In the genomic region with DNA sequence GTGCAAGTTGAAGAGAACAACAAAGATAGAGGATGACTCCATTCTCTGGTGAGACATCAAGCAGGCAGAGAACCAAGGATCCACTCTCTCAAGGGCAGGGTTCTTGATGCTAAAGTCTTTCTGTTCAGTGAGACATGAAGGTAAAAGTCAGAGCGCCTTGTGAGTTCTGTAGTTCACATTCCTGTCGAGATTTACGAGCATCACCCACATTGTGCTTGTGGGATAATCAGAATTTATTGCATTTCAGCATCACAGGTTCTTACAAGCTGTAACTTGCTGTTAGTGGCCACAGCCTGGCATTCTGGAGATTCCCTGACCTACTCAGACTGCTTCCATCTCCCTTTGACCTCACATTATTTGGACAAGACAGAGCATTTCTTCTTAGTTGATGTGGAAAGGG, we compare ENCODE assay signal across 31 mouse cellular contexts.
DNase-seq lines count a peak whose midpoint lies in the region; ATAC-seq lines count a peak whose summit lies in the region.
"Had no signal": no experiment of that assay in that cellular context is flagged by ENCODE, and none has a peak within 500 bp of the region (broad histone marks: within the 10 kb centered on the region; RNA-seq: fewer than 3 reads in every experiment).

No protein-coding gene starts in this region.

- DNase-seq in limb, embryonic 11.5 days (ENCODE audit: low spot score), result peak; percentile 25
- no peak for DNase-seq in limb, embryonic 10.5 days (ENCODE audit: low spot score)
- peak; percentile 62 for DNase-seq in Muller cell, postnatal 12 days (ENCODE audit: inconsistent ontology term)
- peak; percentile 35 for DNase-seq in embryo, embryonic 11 days
- peak; percentile 67 for DNase-seq in hindlimb bud, embryonic 11.5 days (ENCODE audit: extremely low spot score, low read depth, low spot score)
- DNase-seq in cerebellum, adult 8-10 months, result no peak
- DNase-seq in frontal cortex, adult 2 months (ENCODE audit: extremely low spot score in 1 of 2, low spot score in 1 of 2), result no peak
- DNase-seq: adrenal gland, postnatal 10 days; cerebellum, adult 18-20 months; cerebellum, postnatal 36 days; gastrocnemius, postnatal 10 days; heart, postnatal 14 days; kidney, adult 18-20 months; liver, embryonic 13.5 days; lung, adult 2 months; lung, postnatal 14 days; right cerebral cortex, adult 18-20 months; thymus, postnatal 36 days had no signal

- H3K4me2 ChIP-seq in limb, embryonic 11.5 days (ENCODE audit: low read depth, severe bottlenecking), result no peak overlapping the region
- H3K4me2 ChIP-seq: embryonic facial prominence, embryonic 12.5 days; forebrain, embryonic 12.5 days; heart, embryonic 13.5 days; hindbrain, embryonic 13.5 days; limb, embryonic 13.5 days; liver, embryonic 13.5 days; midbrain, embryonic 13.5 days; neural tube, embryonic 12.5 days; stomach, embryonic 15.5 days had no signal

- H3K9ac ChIP-seq in limb, embryonic 11.5 days (ENCODE audit: low read length), result no peak overlapping the region
- H3K9ac ChIP-seq: embryonic facial prominence, embryonic 12.5 days; forebrain, embryonic 12.5 days; heart, embryonic 13.5 days; hindbrain, embryonic 13.5 days; limb, embryonic 13.5 days; liver, embryonic 13.5 days; midbrain, embryonic 13.5 days; neural tube, embryonic 12.5 days; stomach, embryonic 15.5 days had no signal

- H3K4me1 ChIP-seq in limb, embryonic 11.5 days (ENCODE audit: control insufficient read depth, insufficient read depth, low read length), result peaks cover 3% of the 10 kb centered on the region; the same call in 1 of the 2 replicates
- peaks cover 7% of the 10 kb centered on the region for H3K4me1 ChIP-seq in limb, embryonic 10.5 days
- H3K4me1 ChIP-seq: embryonic facial prominence, embryonic 12.5 days; forebrain, embryonic 12.5 days; hindbrain, embryonic 13.5 days; liver, embryonic 13.5 days; midbrain, embryonic 13.5 days; neural tube, embryonic 12.5 days; stomach, embryonic 15.5 days had no signal

- H3K4me3 ChIP-seq in limb, embryonic 11.5 days (ENCODE audit: low read depth, low read length), result no peak overlapping the region
- H3K4me3 ChIP-seq in limb, embryonic 10.5 days, result no peak overlapping the region
- H3K4me3 ChIP-seq: embryonic facial prominence, embryonic 12.5 days; forebrain, embryonic 12.5 days; heart, adult 2 months; heart, embryonic 13.5 days; hindbrain, embryonic 13.5 days; limb, embryonic 13.5 days; liver, embryonic 13.5 days; midbrain, embryonic 13.5 days; neural tube, embryonic 12.5 days; stomach, embryonic 15.5 days had no signal

- no peaks in the 10 kb centered on the region for H3K36me3 ChIP-seq in limb, embryonic 11.5 days (ENCODE audit: control insufficient read depth, insufficient read depth, low read length)
- no peaks in the 10 kb centered on the region for H3K36me3 ChIP-seq in limb, embryonic 10.5 days
- H3K36me3 ChIP-seq: embryonic facial prominence, embryonic 12.5 days; forebrain, embryonic 12.5 days; heart, embryonic 13.5 days; hindbrain, embryonic 13.5 days; limb, embryonic 13.5 days; liver, embryonic 13.5 days; midbrain, embryonic 13.5 days; neural tube, embryonic 12.5 days; stomach, embryonic 15.5 days had no signal

- H3K27me3 ChIP-seq in limb, embryonic 11.5 days (ENCODE audit: control insufficient read depth, insufficient read depth, low read length), result no peaks in the 10 kb centered on the region
- no peaks in the 10 kb centered on the region for H3K27me3 ChIP-seq in limb, embryonic 10.5 days (ENCODE audit: low read depth, poor library complexity, severe bottlenecking)
- H3K27me3 ChIP-seq: embryonic facial prominence, embryonic 12.5 days; forebrain, embryonic 12.5 days; heart, embryonic 13.5 days; hindbrain, embryonic 13.5 days; limb, embryonic 13.5 days; liver, embryonic 13.5 days; midbrain, embryonic 13.5 days; neural tube, embryonic 12.5 days; stomach, embryonic 15.5 days had no signal

- 33% methylated on average over 3 of the region's 3 CpGs for WGBS in limb, embryonic 11.5 days
- WGBS in limb, embryonic 10.5 days, result 54% methylated on average over 3 of the region's 3 CpGs

- H3K27ac ChIP-seq in limb, embryonic 11.5 days (replicated peaks; ENCODE audit: low read depth, low read length), result no peak overlapping the region
- no peak overlapping the region for H3K27ac ChIP-seq in limb, embryonic 10.5 days
- H3K27ac ChIP-seq: embryonic facial prominence, embryonic 12.5 days; forebrain, embryonic 12.5 days; heart, adult 2 months; heart, embryonic 13.5 days; hindbrain, embryonic 13.5 days; kidney, postnatal 0 days; limb, embryonic 13.5 days; liver, embryonic 13.5 days; midbrain, embryonic 13.5 days; neural tube, embryonic 12.5 days; stomach, embryonic 15.5 days had no signal

- ATAC-seq in limb, embryonic 11.5 days (ENCODE audit: insufficient number of reproducible peaks, low FRiP score, low TSS enrichment, low read depth), result no peak
- ATAC-seq in megakaryocyte progenitor cell, adult 5-6 weeks (replicated peaks; ENCODE audit: poor library complexity), result no peak
- ATAC-seq: activated CD4-positive, CD25-positive, alpha-beta regulatory T cell, adult 4 months; inflammation-experienced regulatory T-cells, adult 6 months; midbrain, embryonic 13.5 days had no signal

- no peaks in the 10 kb centered on the region for H3K9me3 ChIP-seq in limb, embryonic 11.5 days (ENCODE audit: control insufficient read depth, low read length)
- no peaks in the 10 kb centered on the region for H3K9me3 ChIP-seq in limb, embryonic 10.5 days (replicated peaks)
- H3K9me3 ChIP-seq: embryonic facial prominence, embryonic 12.5 days; forebrain, embryonic 12.5 days; heart, embryonic 13.5 days; hindbrain, embryonic 13.5 days; limb, embryonic 13.5 days; liver, embryonic 13.5 days; midbrain, embryonic 13.5 days; neural tube, embryonic 12.5 days; stomach, embryonic 15.5 days had no signal

Comparison
In these comparisons a context has a peak if more than half of its experiments do, and no peak if none do; other contexts are left out.
1. DNase-seq: peak in limb, embryonic 11.5 days (single experiment), Muller cell, postnatal 12 days (single experiment), embryo, embryonic 11 days (single experiment) and hindlimb bud, embryonic 11.5 days (single experiment); none in limb, embryonic 10.5 days (single experiment), cerebellum, adult 8-10 months (single experiment) and frontal cortex, adult 2 months (0 of 2).